Comparison of ENCODE assay signal across 8 mouse cellular contexts in genomic region chr11:98149304-98149750, GRCm38 (mm10). TPM values are rescaled to one million over a fixed set of nuclear protein-coding genes. Genes with fewer than 3 reads are reported as not detected.
A peak's percentile ranks its signal among the peaks of the same experiment; 100 is the strongest.
DNase-seq lines count a peak whose midpoint lies in the region; ATAC-seq lines count a peak whose summit lies in the region.

No protein-coding gene starts in this region.

- peak overlapping the region; percentile 92 for H3K9ac ChIP-seq in heart, embryonic 16.5 days (ENCODE audit: low read length)
- H3K9ac ChIP-seq in liver, embryonic 15.5 days: peak overlapping the region; percentile 91
- H3K9ac ChIP-seq in neural tube, embryonic 12.5 days: peak overlapping the region; percentile 95

- no peaks in the 10 kb centered on the region for H3K27me3 ChIP-seq in forebrain, embryonic 10.5 days (ENCODE audit: poor library complexity, severe bottlenecking)
- H3K27me3 ChIP-seq in heart, embryonic 16.5 days (ENCODE audit: control insufficient read depth, insufficient read depth, low read length): no peaks in the 10 kb centered on the region
- no peaks in the 10 kb centered on the region for H3K27me3 ChIP-seq in liver, embryonic 15.5 days
- no peaks in the 10 kb centered on the region for H3K27me3 ChIP-seq in neural tube, embryonic 12.5 days (replicated peaks)

- WGBS in forebrain, embryonic 10.5 days: under 1% methylated on average over 55 of the region's 57 CpGs
- WGBS in heart, embryonic 16.5 days: 1% methylated on average over 50 of the region's 57 CpGs
- WGBS in liver, embryonic 15.5 days (ENCODE audit: insufficient replicate concordance): under 1% methylated on average over 56 of the region's 57 CpGs
- under 1% methylated on average over 30 of the region's 57 CpGs for WGBS in neural tube, embryonic 12.5 days

- H3K4me3 ChIP-seq in forebrain, embryonic 10.5 days: peak overlapping the region; percentile 85
- H3K4me3 ChIP-seq in heart, embryonic 16.5 days (ENCODE audit: low read length): peak overlapping the region; percentile 96
- peak overlapping the region; percentile 92 for H3K4me3 ChIP-seq in liver, embryonic 15.5 days (replicated peaks)
- H3K4me3 ChIP-seq in neural tube, embryonic 12.5 days: peak overlapping the region; percentile 98

- DNase-seq in c-Kit-negative CD71-positive TER-119-positive erythroid progenitor cells, embryonic 14.5 days (ENCODE audit: low read depth, low spot score): peak; percentile 56
- peak; percentile 95 for DNase-seq in forebrain, embryonic 10.5 days (ENCODE audit: extremely low spot score, low spot score)
- peak; percentile 95 to 97 for DNase-seq in kidney, postnatal 36 days
- DNase-seq in telencephalon, adult 2 months (ENCODE audit: low read depth, low spot score): peak; percentile 80

- H3K9me3 ChIP-seq in forebrain, embryonic 10.5 days: no peaks in the 10 kb centered on the region
- no peaks in the 10 kb centered on the region for H3K9me3 ChIP-seq in heart, embryonic 16.5 days (replicated peaks; ENCODE audit: control insufficient read depth, low read length)
- H3K9me3 ChIP-seq in liver, embryonic 15.5 days (replicated peaks): no peaks in the 10 kb centered on the region
- H3K9me3 ChIP-seq in neural tube, embryonic 12.5 days: no peaks in the 10 kb centered on the region

- H3K36me3 ChIP-seq in forebrain, embryonic 10.5 days (replicated peaks): peaks cover 10% of the 10 kb centered on the region
- H3K36me3 ChIP-seq in heart, embryonic 16.5 days (ENCODE audit: control insufficient read depth, insufficient read depth): no peaks in the 10 kb centered on the region
- 0 out of 2 replicates have a peak, but pooled peaks cover 3% of the 10 kb centered on the region for H3K36me3 ChIP-seq in liver, embryonic 15.5 days (replicated peaks)
- peaks cover 3% of the 10 kb centered on the region; the same call in 1 of the 2 replicates for H3K36me3 ChIP-seq in neural tube, embryonic 12.5 days

- ATAC-seq in CD4-positive, CD25-positive, alpha-beta regulatory T cell, adult 4 months: peak; percentile 76
- ATAC-seq in heart, embryonic 16.5 days (replicated peaks; ENCODE audit: extremely low read depth, insufficient read depth, low FRiP score): peak; percentile 89
- peak; percentile 82 for ATAC-seq in liver, embryonic 15.5 days (ENCODE audit: insufficient read depth)
- peak; percentile 93 for ATAC-seq in neural tube, embryonic 12.5 days (ENCODE audit: low FRiP score, low read depth)

- peaks cover 27% of the 10 kb centered on the region for H3K4me1 ChIP-seq in forebrain, embryonic 10.5 days
- H3K4me1 ChIP-seq in heart, embryonic 16.5 days (ENCODE audit: control insufficient read depth, insufficient read depth, low read length): peaks cover 16% of the 10 kb centered on the region
- peaks cover 24% of the 10 kb centered on the region for H3K4me1 ChIP-seq in liver, embryonic 15.5 days (replicated peaks)
- peaks cover 14% of the 10 kb centered on the region for H3K4me1 ChIP-seq in neural tube, embryonic 12.5 days

- H3K27ac ChIP-seq in forebrain, embryonic 10.5 days: peak overlapping the region; percentile 90
- H3K27ac ChIP-seq in heart, embryonic 16.5 days (ENCODE audit: low read length): peak overlapping the region; percentile 92
- peak overlapping the region; percentile 86 for H3K27ac ChIP-seq in liver, embryonic 15.5 days (replicated peaks)
- peak overlapping the region; percentile 89 for H3K27ac ChIP-seq in neural tube, embryonic 12.5 days

- peak overlapping the region; percentile 96 for H3K4me2 ChIP-seq in heart, embryonic 16.5 days (ENCODE audit: low read depth, low read length)
- H3K4me2 ChIP-seq in liver, embryonic 15.5 days: peak overlapping the region; percentile 100
- H3K4me2 ChIP-seq in neural tube, embryonic 12.5 days (replicated peaks): peak overlapping the region; percentile 93

RNA-seq across cellular contexts. Expression of gene Fbxl20, which starts 0.9 kb away (rescaled TPM):
- polyA plus RNA-seq in CD4-positive, CD25-positive, alpha-beta regulatory T cell, adult 4 months (2017; shearing (Covaris generic)): 1 to 10 TPM; 7.2 TPM
- polyA plus RNA-seq in forebrain, embryonic 10.5 days (2016; fragmentation: Nextera tagmentation; extraction: Ambion mirVana): 16.9 and 18.3 TPM in 2 replicates
- 14.9 and 15.9 TPM in 2 replicates for polyA plus RNA-seq in heart, embryonic 16.5 days (2015; fragmentation: Nextera tagmentation; extraction: Ambion mirVana)
- 6.5 and 6.9 TPM in 2 replicates for polyA plus RNA-seq in liver, embryonic 15.5 days (2015; fragmentation: Nextera tagmentation; extraction: Ambion mirVana)
- 33.1 and 40.7 TPM in 2 replicates for polyA plus RNA-seq in neural tube, embryonic 12.5 days (2016; fragmentation: Nextera tagmentation; extraction: Ambion mirVana)

RNA-seq across cellular contexts. Expression of gene Med1, which starts 43.8 kb away (rescaled TPM):
- 100 to 1,000 TPM in 1 of 2 experiments, 10 to 100 TPM in 1; 97.7 to 127 TPM for polyA plus RNA-seq in CD4-positive, CD25-positive, alpha-beta regulatory T cell, adult 4 months (2017; shearing (Covaris generic))
- polyA plus RNA-seq in forebrain, embryonic 10.5 days (2016; fragmentation: Nextera tagmentation; extraction: Ambion mirVana): 77.9 and 78.5 TPM in 2 replicates
- 45.7 and 49.2 TPM in 2 replicates for polyA plus RNA-seq in heart, embryonic 16.5 days (2015; fragmentation: Nextera tagmentation; extraction: Ambion mirVana)
- 21.1 and 21.3 TPM in 2 replicates for polyA plus RNA-seq in liver, embryonic 15.5 days (2015; fragmentation: Nextera tagmentation; extraction: Ambion mirVana)
- polyA plus RNA-seq in neural tube, embryonic 12.5 days (2016; fragmentation: Nextera tagmentation; extraction: Ambion mirVana): 62.9 and 74.0 TPM in 2 replicates

RNA-seq across cellular contexts. Expression of gene Cdk12, which starts 53.5 kb away (rescaled TPM):
- polyA plus RNA-seq in CD4-positive, CD25-positive, alpha-beta regulatory T cell, adult 4 months (2017; shearing (Covaris generic)): 10 to 100 TPM; 26.3 to 28.7 TPM
- 12.7 and 13.0 TPM in 2 replicates for polyA plus RNA-seq in forebrain, embryonic 10.5 days (2016; fragmentation: Nextera tagmentation; extraction: Ambion mirVana)
- polyA plus RNA-seq in heart, embryonic 16.5 days (2015; fragmentation: Nextera tagmentation; extraction: Ambion mirVana): 6.2 and 6.4 TPM in 2 replicates
- 5.3 and 5.7 TPM in 2 replicates for polyA plus RNA-seq in liver, embryonic 15.5 days (2015; fragmentation: Nextera tagmentation; extraction: Ambion mirVana)
- polyA plus RNA-seq in neural tube, embryonic 12.5 days (2016; fragmentation: Nextera tagmentation; extraction: Ambion mirVana): 13.5 and 13.6 TPM in 2 replicates

Comparison
In these comparisons a context has a peak if more than half of its experiments do, and no peak if none do; other contexts are left out.
1. Peak in every context shown above with its lines: DNase-seq, ATAC-seq, H3K4me3 ChIP-seq and H3K27ac ChIP-seq.